Mouse (Mus musculus) CH12.LX (cell line): ENCODE data around the gene C2cd2l. TPM values are rescaled to one million over a fixed set of nuclear protein-coding genes. Genes with fewer than 3 reads are reported as not detected.
"Not testable (repeated sequence)": the region's sequence is repeated elsewhere in the genome, so short reads cannot be mapped to it uniquely, and the experiment has no call there.

Experiments used
- DNase-seq: peaks from one replicate; pipeline ENCODE4 v3.0.0-alpha.2; 2013; ENCODE audit errors: extremely low read depth
- H3K27ac ChIP-seq: 2 replicates; pipeline ENCODE4 v1.5.1; 2012; ENCODE audit warnings: low read depth, mild to moderate bottlenecking, control low read depth, moderate library complexity; ENCODE audit not compliant: insufficient read depth
- H3K27me3 ChIP-seq: replicated peaks from 2 replicates; pipeline ENCODE3; 2012; ENCODE audit warnings: inconsistent platforms
- H3K36me3 ChIP-seq, 2 experiments: replicated peaks in 1 of 2; 2 replicates each; pipeline versions ENCODE3 to v1.6.1; 2012; ENCODE audit warnings: inconsistent platforms in 1 of 2, low read length in 1 of 2, mild to moderate bottlenecking in 1 of 2, mixed read lengths in 1 of 2, moderate library complexity in 1 of 2; ENCODE audit not compliant: control insufficient read depth in 1 of 2, insufficient read depth in 1 of 2
- H3K4me1 ChIP-seq, 2 experiments: 2 replicates each; pipeline ENCODE4 v1.6.1; 2012; ENCODE audit warnings: inconsistent platforms in 1 of 2, moderate library complexity in 1 of 2; ENCODE audit not compliant: insufficient read depth in 2 of 2, control insufficient read depth in 1 of 2
- H3K4me2 ChIP-seq: 2 replicates; pipeline ENCODE4 v1.6.1; 2012; ENCODE audit warnings: low read depth, mild to moderate bottlenecking, control low read depth; ENCODE audit not compliant: poor library complexity, insufficient read depth, severe bottlenecking
- H3K4me3 ChIP-seq, 3 experiments: fragments of 150-350 bp in 1 of 3; sonication (generic) in 1 of 3; replicated peaks in 1 of 3; 2 replicates each; pipeline versions ENCODE3 to v1.5.1; 2011 to 2012; ENCODE audit warnings: low read depth in 2 of 3, low read length in 2 of 3, mild to moderate bottlenecking in 2 of 3, moderate library complexity in 2 of 3, control low read depth in 1 of 3, improper control_type of control experiment in 1 of 3, inconsistent platforms in 1 of 3, mixed read lengths in 1 of 3; ENCODE audit not compliant: poor library complexity in 1 of 3
- H3K79me2 ChIP-seq: replicated peaks from 2 replicates; pipeline ENCODE4 v1.6.1; 2012; ENCODE audit warnings: mild to moderate bottlenecking, moderate library complexity; ENCODE audit not compliant: control insufficient read depth, poor library complexity, insufficient read depth, severe bottlenecking; ENCODE audit errors: extremely low read depth
- H3K9ac ChIP-seq: 2 replicates; pipeline ENCODE4 v1.6.1; 2012; ENCODE audit warnings: low read depth, mild to moderate bottlenecking, control low read depth, moderate library complexity; ENCODE audit not compliant: insufficient read depth
- H3K9me3 ChIP-seq: replicated peaks from 2 replicates; pipeline ENCODE3; 2012; ENCODE audit warnings: low read length, inconsistent platforms, mixed read lengths
- CHD1 ChIP-seq: IDR thresholded peaks from 2 replicates; pipeline ENCODE4 v1.6.1; 2012; ENCODE audit warnings: low read depth, low read length, improper control_type of control experiment, inconsistent platforms
- CHD2 ChIP-seq: IDR thresholded peaks from 2 replicates; pipeline ENCODE4 v1.6.1; 2011; ENCODE audit warnings: low read length, improper control_type of control experiment
- ELF1 ChIP-seq: IDR thresholded peaks from 2 replicates; pipeline ENCODE4 v1.6.1; 2014; ENCODE audit warnings: low read depth, mild to moderate bottlenecking, inconsistent platforms, low read length, improper control_type of control experiment
- EP300 ChIP-seq: IDR thresholded peaks from 2 replicates; pipeline ENCODE4 v1.6.1; 2011; ENCODE audit warnings: low read length, improper control_type of control experiment
- GABPA ChIP-seq: IDR thresholded peaks from 2 replicates; pipeline ENCODE4 v1.6.1; 2012; ENCODE audit warnings: low read depth, low read length, improper control_type of control experiment, inconsistent platforms; ENCODE audit not compliant: insufficient replicate concordance
- HCFC1 ChIP-seq: IDR thresholded peaks from 2 replicates; pipeline ENCODE4 v1.6.1; 2012; ENCODE audit warnings: low read depth, mild to moderate bottlenecking, inconsistent platforms, low read length, improper control_type of control experiment
- IRF4 ChIP-seq: IDR thresholded peaks from 2 replicates; pipeline ENCODE4 v1.6.1; 2014; ENCODE audit warnings: low read depth, mild to moderate bottlenecking, inconsistent platforms, low read length, improper control_type of control experiment
- JUND ChIP-seq: conservative IDR thresholded peaks from 2 replicates; pipeline ENCODE4 v1.6.1; 2011; ENCODE audit warnings: low read depth, low read length, improper control_type of control experiment
- MAX ChIP-seq: IDR thresholded peaks from 2 replicates; pipeline ENCODE4 v1.6.1; 2011; ENCODE audit warnings: low read length, improper control_type of control experiment
- MAZ ChIP-seq: IDR thresholded peaks from 2 replicates; pipeline ENCODE4 v1.6.1; 2012; ENCODE audit warnings: low read depth, mild to moderate bottlenecking, inconsistent platforms, low read length, improper control_type of control experiment, moderate library complexity
- MXI1 ChIP-seq: IDR thresholded peaks from 2 replicates; pipeline ENCODE4 v1.6.1; 2011; ENCODE audit warnings: mild to moderate bottlenecking, low read depth, low read length, improper control_type of control experiment
- MYC ChIP-seq: IDR thresholded peaks from 2 replicates; pipeline ENCODE4 v1.6.1; 2011; ENCODE audit warnings: low read depth, mild to moderate bottlenecking, improper control_type of control experiment, low read length
- NELFE ChIP-seq: IDR thresholded peaks from 2 replicates; pipeline ENCODE4 v1.6.1; 2011; ENCODE audit warnings: low read depth, low read length, improper control_type of control experiment
- NRF1 ChIP-seq: IDR thresholded peaks from 2 replicates; pipeline ENCODE4 v1.6.1; 2014; ENCODE audit warnings: low read depth, mild to moderate bottlenecking, inconsistent platforms, low read length, improper control_type of control experiment, moderate library complexity
- POLR2A ChIP-seq: IDR thresholded peaks from 2 replicates; pipeline ENCODE4 v1.6.1; 2011; ENCODE audit warnings: low read depth, mild to moderate bottlenecking, improper control_type of control experiment, low read length
- POLR2AphosphoS2 ChIP-seq: IDR thresholded peaks from 2 replicates; pipeline ENCODE4 v1.6.1; 2011; ENCODE audit warnings: low read depth, low read length, improper control_type of control experiment
- RCOR1 ChIP-seq: conservative IDR thresholded peaks from 2 replicates; pipeline ENCODE4 v1.6.1; 2012; ENCODE audit warnings: low read depth, mild to moderate bottlenecking, inconsistent platforms, low read length, improper control_type of control experiment
- SIN3A ChIP-seq: IDR thresholded peaks from 2 replicates; pipeline ENCODE4 v1.6.1; 2012; ENCODE audit warnings: low read length, improper control_type of control experiment, inconsistent platforms
- SMC3 ChIP-seq: IDR thresholded peaks from 2 replicates; pipeline ENCODE4 v1.6.1; 2011; ENCODE audit warnings: low read depth, low read length, improper control_type of control experiment
- TBP ChIP-seq: conservative IDR thresholded peaks from 2 replicates; pipeline ENCODE4 v1.6.1; 2011; ENCODE audit warnings: low read depth, low read length, improper control_type of control experiment
- TCF12 ChIP-seq: IDR thresholded peaks from 2 replicates; pipeline ENCODE4 v1.6.1; 2014; ENCODE audit warnings: low read depth, mild to moderate bottlenecking, inconsistent platforms, low read length, improper control_type of control experiment
- USF2 ChIP-seq: conservative IDR thresholded peaks from 2 replicates; pipeline ENCODE4 v1.6.1; 2011; ENCODE audit warnings: low read depth, low read length, improper control_type of control experiment
- ZMIZ1 ChIP-seq: IDR thresholded peaks from 2 replicates; pipeline ENCODE4 v1.6.1; 2012; ENCODE audit warnings: low read depth, mild to moderate bottlenecking, inconsistent platforms, low read length, improper control_type of control experiment
- ZNF384 ChIP-seq: IDR thresholded peaks from 2 replicates; pipeline ENCODE4 v1.6.1; 2012; ENCODE audit warnings: low read depth, low read length, improper control_type of control experiment, inconsistent platforms
- dilution Hi-C: fragments of 300-500 bp; cut with MboI; formaldehyde crosslinking; loops from 2 replicates; pipeline ENCODE4 v1.14.3; 2020; ENCODE audit warnings: low sequenced_read_pairs; ENCODE audit not compliant: extremely low pct_unique_long_range_greater_than_20kb, extremely low pct_ligation_motif_present
- in situ Hi-C: fragments of 300-500 bp; cut with MboI; formaldehyde crosslinking; loops from 3 replicates; pipeline ENCODE4 v1.14.3; 2019; ENCODE audit warnings: low sequenced_read_pairs, low pct_ligation_motif_present, low pct_unique_long_range_greater_than_20kb, mixed read lengths
- polyA plus RNA-seq: library from polyadenylated mRNA; unstranded; fragments of >175 nt; gene quantifications from 2 replicates; pipeline ENCODE4 v1.2.1, GENCODE M21; 2012; ENCODE audit warnings: low read depth; ENCODE audit not compliant: insufficient read length
- total RNA-seq, 2 experiments: library from RNA; depleted of rRNA; stranded (reverse); fragments of 300-350 nt in 1 of 2; fragments of >200 nt in 1 of 2; gene quantifications; 2 replicates each; pipeline ENCODE4 v1.2.3; 2012 to 2014

Gene C2cd2l
- total and polyA plus RNA-seq, 3 experiments: 2.9 to 7.3 (median 7.2) TPM

DNA sequence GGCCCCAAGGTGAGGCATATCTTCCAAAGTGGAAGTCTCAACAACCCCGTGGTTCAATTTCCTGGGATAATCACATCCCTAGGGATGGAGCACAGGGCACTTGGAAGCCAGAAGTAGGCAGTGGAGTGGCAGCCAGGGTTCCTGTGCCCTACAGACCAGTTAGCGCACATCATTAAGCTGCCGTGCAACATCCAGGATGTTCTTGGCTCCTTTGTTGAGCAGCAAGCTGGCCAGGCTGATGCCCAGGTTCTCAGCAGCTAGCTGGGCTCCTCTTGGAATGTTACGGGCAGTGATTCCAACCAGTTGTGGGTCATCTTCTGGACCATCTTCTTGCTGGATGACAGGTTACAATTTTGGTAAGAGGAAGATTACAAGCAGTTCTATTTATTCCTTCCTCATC, 16.4 kb upstream of the C2cd2l start:
- Histone ChIP-seq H3K4me1 (peaks cover 10 to 29% of the 10 kb centered on the region in 2 experiments; a peak in 2 of 4 replicates), H3K9ac (peak overlapping the region; percentile 96)
- DNase-seq: peak; percentile 39
- peak; percentile 48; the same call in 1 of the 2 replicates for TF ChIP-seq POLR2A
- TF ChIP-seq CHD2: peak; percentile 34
- 0 out of 2 replicates have a peak, but pooled peaks have one; percentile 20 for TF ChIP-seq ZMIZ1
- peak; percentile 36; the same call in 1 of the 2 replicates for TF ChIP-seq POLR2AphosphoS2
- TF ChIP-seq, all 38 proteins: peak for 4; not testable (repeated sequence) for 34
- peak overlapping the region; percentile 76 for H3K4me2 ChIP-seq
- H3K27ac ChIP-seq, in situ Hi-C loops, dilution Hi-C loops, H3K27me3 ChIP-seq, H3K9me3 ChIP-seq: not testable (repeated sequence)
- H3K4me3 ChIP-seq: peak overlapping the region; percentile 56 to 87 (median 70)
- H3K36me3 ChIP-seq: peaks cover 53 to 63% of the 10 kb centered on the region in 2 experiments
- peaks cover 31% of the 10 kb centered on the region for H3K79me2 ChIP-seq

DNA sequence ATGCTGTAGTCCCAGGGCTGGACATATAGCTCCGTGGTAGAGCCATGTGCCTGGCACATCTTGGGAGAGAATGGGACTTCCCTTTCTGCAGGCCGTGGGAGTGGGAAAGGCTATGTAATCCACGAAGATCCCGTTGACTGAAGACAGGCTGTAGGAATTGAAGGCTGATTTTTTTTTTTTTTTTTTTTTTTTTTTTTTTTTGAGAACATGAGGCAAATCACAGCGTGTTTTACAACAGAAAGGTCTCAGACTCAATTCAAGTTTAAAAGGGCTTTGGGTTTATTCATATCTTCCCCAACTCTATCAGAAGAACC, 16.0 kb upstream of the C2cd2l start:
- Histone ChIP-seq H3K27ac (no peak overlapping the region), H3K36me3 (peaks cover 52 to 63% of the 10 kb centered on the region in 2 experiments)
- in situ Hi-C loops: no loop called here

GRCm38 (mm10) chr9:44335331-44336092, 15.4 kb upstream of the C2cd2l start:
- Histone ChIP-seq H3K4me1 (peaks cover 10 to 35% of the 10 kb centered on the region in 2 experiments; a peak in 2 of 4 replicates), H3K79me2 (peaks cover 31% of the 10 kb centered on the region), H3K27me3 (no peaks in the 10 kb centered on the region), H3K27ac (peak overlapping the region; percentile 92), H3K9ac (peak overlapping the region; percentile 96), H3K4me3 (peak overlapping the region; percentile 70 to 98 (median 87)), H3K4me2 (peak overlapping the region; percentile 76), H3K36me3 (peaks cover 51 to 63% of the 10 kb centered on the region in 2 experiments), H3K9me3 (peaks cover 2% of the 10 kb centered on the region)
- dilution Hi-C loops (no loop called here), in situ Hi-C loops (no loop called here)
- peak; percentile 46 for DNase-seq
- TF ChIP-seq TBP (0 out of 2 replicates have a peak, but pooled peaks have one; percentile 3), MAZ (no peak), ZNF384 (no peak), TCF12 (no peak), ELF1 (no peak), SIN3A (peak; percentile 76), NELFE (no peak), IRF4 (no peak), MAX (0 out of 2 replicates have a peak, but pooled peaks have one; percentile 50), POLR2AphosphoS2 (0 out of 2 replicates have a peak, but pooled peaks have one; percentile 85), POLR2A (peak; percentile 70), MXI1 (no peak; the same call in 1 of the 2 replicates), EP300 (0 out of 2 replicates have a peak, but pooled peaks have one; percentile 23), GABPA (no peak)

More for the DNA sequence above, 16.0 kb upstream of the C2cd2l start:
- H3K9ac ChIP-seq: peak overlapping the region; percentile 96
- H3K4me1 ChIP-seq: peaks cover 10 to 30% of the 10 kb centered on the region in 2 experiments; a peak in 2 of 4 replicates
- peaks cover 31% of the 10 kb centered on the region for H3K79me2 ChIP-seq
- dilution Hi-C loops: no loop called here
- no peaks in the 10 kb centered on the region for H3K27me3 ChIP-seq
- TF ChIP-seq ELF1 (no peak), NRF1 (no peak), GABPA (no peak), SIN3A (peak; percentile 53; the same call in 1 of the 2 replicates), POLR2AphosphoS2 (peak; percentile 70; the same call in 1 of the 2 replicates), MAX (no peak), JUND (no peak), MYC (peak; percentile 47; the same call in 1 of the 2 replicates), ZNF384 (peak; percentile 79), RCOR1 (no peak), MAZ (no peak), TBP (0 out of 2 replicates have a peak, but pooled peaks have one; percentile 4), SMC3 (no peak), HCFC1 (no peak), CHD2 (no peak), MXI1 (peak; percentile 25; the same call in 1 of the 2 replicates), CHD1 (no peak; the same call in 1 of the 2 replicates), USF2 (0 out of 2 replicates have a peak, but pooled peaks have one; percentile 2)
- peak overlapping the region; percentile 76 for H3K4me2 ChIP-seq
- DNase-seq: no peak
- H3K9me3 ChIP-seq: peaks cover 2% of the 10 kb centered on the region
- peak overlapping the region; percentile 70 to 98 (median 87) for H3K4me3 ChIP-seq
